Mouse (Mus musculus) urinary bladder, postnatal 14 days (tissue): ENCODE measurements around the gene Col6a6.
A peak's percentile ranks its signal among the peaks of the same experiment; 100 is the strongest.

Source experiments
- DNase-seq: peaks from one replicate; pipeline ENCODE4 v3.0.0; 2021; ENCODE audit warnings: low spot score

Col6a6 gene

DNA sequence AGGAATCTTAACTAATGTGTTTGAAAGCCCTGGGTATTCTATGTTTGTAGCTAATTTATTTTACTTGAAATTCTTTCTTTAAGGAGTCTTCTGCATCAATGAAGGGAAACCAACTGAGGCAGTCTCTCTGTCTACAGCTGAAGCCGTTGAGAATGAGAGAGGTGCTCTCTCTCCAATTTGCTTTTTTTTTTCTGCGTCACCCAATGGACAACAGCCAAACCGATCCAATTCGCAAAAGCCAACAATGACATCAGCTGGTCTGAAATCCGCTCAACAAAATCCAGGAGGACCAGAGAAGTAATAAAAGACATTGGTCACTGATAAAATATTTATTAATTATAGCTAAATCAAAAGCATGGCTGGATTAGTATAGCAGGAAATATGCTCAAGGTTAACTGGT, 26.5 kb downstream of the Col6a6 start:
- DNase-seq: peak; percentile 16

DNA sequence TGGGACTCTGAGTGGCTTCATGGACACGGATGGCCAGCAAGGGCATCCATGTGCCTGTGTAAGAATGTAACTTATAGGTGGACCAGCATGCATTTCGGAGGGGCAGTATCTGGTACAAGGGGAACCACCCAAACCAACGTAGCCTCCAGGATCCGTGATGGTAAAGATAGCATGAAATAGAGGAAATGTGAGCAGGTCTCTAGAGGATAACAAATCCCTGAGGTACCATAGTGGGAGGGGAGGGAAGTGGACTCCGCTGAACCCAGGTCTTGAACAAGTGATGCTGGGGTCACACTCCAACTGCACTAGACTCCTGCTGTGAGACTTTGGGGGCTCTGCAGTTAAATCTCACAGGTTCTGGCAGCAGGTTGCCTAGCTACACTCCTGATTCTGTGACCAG, 27.7 kb downstream of the Col6a6 start:
- DNase-seq: no peak

DNA sequence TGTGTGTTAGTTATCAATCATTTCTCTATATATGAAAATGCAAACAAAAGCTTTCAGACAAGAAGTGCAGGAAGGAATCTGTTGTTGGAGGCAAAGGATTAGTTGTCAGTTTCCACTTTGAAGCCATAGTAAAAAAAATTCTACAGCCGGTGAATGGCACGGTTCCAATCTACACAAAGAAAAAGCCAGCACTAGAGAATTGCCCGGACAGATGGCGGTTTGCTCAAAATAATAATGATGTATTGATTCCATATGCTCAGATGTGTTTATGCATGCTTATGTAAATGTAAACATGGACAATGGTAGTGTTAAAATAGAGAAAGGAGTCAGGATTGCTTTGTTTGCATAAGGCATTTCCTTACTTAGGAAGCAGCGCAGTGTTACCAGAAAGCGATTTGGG, 31.8 kb downstream of the Col6a6 start:
- DNase-seq: no peak

DNA sequence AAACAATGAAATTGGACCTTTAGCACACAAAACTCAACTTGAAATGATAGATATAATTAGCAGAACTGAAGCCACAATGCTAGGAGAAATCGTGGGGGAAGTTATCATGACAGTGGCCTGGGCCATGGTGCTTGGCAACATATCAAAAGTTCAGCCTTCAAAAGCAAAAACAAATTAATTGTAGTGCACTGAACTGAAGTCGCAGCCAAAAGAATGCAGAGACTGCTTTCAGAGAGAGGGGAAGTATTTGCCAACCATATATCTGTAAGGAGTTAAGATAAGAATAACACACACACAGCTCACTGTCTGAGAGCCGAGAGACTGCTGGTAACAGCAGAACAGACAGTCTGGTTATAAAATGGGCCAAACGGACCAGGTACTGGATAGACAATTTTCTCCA, 33.0 kb downstream of the Col6a6 start:
- no peak for DNase-seq

DNA sequence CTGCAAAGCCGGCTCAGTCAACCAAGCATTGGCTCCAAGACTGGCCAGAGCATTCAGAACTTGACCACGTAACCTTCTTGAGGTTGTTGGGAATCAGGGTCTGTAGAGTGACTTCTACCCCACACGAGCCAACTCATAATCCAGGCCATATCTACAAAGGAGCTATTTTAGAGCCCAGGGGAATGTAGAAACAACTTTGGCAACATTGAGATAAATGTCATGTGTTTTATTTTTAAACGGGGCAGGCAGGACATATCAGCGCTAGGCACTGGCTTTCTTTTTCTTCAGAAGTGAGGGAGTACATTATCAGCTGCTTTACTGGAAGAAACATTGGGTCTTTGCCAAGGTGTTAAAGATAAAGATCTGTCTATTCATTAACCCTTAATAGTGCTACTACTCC, 36.1 kb downstream of the Col6a6 start:
- DNase-seq: no peak

DNA sequence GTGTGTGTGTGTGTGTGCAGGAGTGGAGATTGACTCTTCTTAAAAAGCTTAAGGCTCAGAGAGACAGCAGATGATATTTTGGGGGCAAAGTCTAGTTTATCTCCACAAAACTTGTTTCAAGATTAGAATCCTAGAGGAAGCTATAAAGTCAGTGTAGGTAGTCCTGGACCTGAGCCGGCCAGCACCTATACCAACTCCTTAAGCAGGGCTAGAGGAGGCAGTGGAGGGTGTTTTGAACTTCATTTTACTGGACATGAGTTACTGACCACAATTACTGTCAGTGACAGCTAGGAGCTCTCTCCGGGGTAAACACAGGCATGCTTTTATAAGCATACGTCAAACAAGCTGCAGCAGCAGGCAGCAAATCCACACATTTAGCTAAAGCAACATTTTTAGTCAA, 39.8 kb downstream of the Col6a6 start:
- DNase-seq: no peak

DNA sequence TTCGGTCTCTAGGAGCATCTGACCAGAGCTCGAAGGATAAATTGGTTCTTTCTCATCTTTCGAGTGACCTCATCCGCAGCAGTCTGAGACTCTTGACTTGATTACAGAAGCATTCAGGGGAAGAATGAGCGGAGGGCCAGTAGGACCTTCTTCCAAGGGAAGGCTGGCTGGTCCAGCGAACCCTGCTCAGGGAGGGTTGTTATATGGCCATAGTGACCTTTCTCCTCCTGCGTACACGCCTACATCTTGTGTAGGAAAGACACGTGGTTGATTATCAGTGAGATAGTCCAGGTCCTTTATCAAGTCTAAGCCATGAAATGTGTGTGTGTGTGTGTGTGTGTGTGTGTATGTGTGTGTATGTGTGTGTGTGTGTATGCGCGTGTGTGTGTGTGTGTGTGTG, 40.2 kb downstream of the Col6a6 start:
- DNase-seq: no peak

DNA sequence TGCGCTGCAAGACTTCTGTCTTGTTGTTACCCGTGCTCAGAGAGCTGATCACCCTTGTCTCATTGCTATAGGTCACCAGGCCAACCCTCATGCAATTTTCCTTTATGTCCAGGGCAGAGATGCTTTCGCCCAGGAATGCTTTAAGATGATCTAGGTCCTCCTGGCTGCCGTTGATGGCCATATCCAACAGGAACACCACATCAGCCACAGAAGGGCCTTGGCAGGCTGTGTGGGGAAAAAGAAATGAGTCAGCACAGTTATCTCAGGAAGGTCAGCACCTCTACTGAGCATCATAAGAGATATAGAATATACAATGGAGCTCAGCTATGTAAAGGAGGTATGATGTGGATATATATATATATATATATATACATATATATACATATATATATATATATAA, 43.9 kb downstream of the Col6a6 start:
- no peak for DNase-seq

DNA sequence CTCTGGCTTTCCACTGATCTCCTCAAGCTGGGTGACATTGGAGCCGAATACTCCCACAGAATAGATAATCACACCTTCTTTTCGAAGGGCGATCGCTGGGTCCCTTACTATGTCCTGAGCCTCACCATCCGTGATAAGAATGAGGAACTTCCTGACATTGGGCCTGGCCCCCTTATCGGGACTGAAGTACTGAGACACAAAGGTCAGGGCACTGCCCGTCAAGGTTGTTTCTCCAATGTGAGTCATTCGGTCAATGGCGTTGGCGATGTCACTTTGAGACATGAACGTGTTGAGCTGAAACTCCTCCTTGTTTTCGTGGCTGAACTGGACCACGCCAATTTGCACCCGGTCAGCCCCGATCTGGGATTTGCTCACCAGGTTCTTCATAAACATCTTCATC, 47.3 kb downstream of the Col6a6 start:
- DNase-seq: no peak

DNA sequence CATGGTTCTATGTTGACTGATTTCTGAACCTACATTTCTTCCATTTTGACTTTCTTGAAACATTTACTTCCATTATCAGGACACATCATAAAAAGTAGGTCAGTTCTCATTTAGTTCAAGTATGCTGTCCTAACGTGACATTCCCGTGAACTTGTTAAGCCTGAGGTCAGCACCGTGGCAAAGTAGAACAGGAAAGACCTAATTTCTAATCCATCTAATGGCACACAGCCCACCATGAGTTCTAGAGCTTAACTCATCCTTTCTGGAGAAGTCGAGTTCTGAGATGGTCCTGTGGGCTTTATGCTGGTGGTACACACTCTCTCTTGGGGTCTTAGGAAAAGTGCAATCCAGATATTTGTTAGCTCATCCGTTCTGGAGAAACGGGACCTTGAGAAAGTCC, 49.2 kb downstream of the Col6a6 start:
- no peak for DNase-seq

DNA sequence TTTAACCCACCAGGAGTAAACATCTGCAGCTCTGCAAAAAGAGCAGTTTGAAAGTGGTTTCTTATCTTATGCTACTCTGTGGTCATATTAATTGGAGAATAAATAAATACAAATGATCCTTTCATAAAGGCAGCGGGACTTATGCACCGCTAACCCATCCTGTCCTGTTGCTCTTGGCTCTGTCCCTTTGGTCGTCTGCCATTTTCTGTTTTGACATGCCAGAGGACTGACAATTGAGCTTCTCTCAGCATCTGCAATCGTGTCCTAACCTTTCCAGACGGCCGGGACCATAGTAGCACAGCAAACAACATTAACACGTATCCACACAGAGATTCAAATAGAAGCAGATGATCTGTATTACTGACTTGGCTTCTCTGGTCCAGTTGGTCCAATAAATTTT, 53.1 kb downstream of the Col6a6 start:
- DNase-seq: peak; percentile 55

DNA sequence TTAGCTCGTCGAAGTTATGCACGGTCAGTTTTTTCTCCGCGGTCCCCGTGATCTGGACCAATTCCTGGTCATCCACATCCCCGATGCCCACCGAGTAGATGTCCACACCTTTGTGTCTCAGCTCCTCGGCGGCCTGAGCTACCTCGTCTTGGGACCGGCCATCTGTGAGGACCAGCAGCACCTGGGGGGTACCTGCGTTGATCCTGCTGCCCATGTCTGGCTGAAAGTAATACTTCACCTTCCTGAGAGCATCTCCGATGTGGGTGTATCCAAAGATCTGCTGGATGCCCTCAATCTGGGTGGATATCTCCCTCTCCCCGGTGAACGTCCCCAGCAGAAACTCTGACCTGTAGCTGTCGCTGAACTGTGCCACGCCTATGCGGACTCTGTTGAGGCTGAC, 53.6 kb downstream of the Col6a6 start:
- DNase-seq: no peak

DNA sequence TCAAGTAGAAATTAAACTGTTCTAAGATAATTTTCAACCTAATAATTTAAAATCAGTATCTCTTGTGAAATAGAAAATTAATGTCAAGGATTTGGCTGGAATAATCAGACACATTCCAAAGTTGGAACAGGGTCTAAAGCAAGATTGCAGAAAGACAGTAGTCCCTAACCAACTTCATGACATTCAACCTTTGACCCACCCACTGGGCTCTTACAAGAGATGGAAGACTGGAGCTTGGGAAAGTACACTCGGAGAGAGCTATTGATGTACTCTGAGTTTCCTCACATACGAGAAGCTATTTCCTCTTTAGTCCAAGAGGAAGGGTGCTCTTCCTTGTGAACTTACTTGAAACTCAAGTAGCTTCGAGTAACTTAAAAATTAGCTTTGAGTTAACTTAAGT, 56.6 kb downstream of the Col6a6 start:
- DNase-seq: no peak

DNA sequence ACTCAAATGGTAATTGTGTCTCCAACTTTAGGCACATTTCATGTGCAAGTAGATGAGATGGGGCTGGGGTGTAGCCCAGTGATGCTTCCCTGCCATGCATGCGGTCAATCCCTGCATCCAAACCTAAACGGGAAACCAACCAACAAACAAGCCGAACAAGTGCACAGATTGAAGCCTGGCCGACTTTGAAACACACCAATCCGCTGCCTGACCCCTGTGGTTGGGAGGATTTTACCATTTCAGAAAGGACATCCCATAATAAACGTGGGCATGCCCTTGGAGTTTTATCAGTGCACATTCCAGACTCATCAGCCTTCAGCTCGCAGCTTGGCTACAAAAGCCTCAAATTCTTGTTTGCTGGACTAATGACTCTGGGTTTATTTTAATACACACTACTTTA, 57.3 kb downstream of the Col6a6 start:
- no peak for DNase-seq

DNA sequence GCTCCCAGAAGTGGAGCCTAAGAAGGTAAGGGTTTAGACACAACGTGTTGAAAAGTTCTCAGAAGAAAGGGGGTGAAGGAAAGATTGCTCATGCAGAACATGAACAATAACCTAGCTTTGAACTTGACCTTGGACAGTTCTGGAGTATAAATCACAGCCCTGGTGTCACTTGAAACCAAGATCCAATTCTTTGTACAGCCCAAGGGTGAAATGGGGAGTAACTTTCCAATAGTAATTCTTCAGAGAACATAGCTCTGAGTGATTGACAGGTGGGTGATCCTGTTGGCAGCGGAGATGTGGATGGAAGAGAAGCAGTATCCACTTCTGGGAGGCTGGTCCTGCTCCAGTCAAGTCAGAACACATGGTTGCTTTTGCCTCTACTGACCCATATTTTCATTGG, 62.1 kb downstream of the Col6a6 start:
- no peak for DNase-seq

DNA sequence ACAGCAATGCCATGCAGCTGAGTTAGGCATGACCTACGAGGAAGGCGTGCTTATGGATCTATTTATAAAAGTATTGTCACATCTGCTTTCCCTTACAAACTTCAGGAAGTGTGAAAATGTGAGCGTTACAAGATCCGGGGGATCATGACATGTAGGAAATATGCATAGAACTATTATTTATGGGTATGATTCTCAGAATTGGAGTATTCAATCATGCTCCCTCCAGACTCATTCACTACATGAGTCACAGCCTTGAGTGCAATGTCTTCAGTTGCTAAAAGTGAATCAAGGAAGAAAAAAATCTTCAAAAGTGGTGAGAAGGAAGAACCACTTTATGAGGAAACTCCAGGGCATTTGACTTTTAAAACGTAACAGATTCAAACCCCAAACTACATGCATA, 63.3 kb downstream of the Col6a6 start:
- no peak for DNase-seq

DNA sequence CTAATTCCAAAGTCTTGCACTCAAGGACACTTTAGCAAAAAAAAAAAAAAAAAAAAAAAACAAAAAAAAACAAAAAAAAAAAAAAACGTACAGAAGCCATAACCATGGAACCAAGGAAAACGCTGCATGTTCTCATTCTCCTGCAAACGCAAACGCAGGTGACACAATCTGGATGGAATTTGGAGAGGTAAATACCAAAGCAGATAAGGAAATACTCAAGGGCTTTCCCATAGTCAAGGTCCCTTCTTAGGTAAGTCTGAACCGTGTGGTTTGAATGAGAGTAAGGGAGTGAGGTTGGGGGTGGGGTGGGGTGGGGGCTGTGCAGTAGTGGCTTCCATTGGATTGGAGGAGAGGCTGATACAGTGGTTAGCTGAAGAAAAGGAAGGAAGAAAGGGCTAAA, 63.8 kb downstream of the Col6a6 start:
- DNase-seq: no peak

DNA sequence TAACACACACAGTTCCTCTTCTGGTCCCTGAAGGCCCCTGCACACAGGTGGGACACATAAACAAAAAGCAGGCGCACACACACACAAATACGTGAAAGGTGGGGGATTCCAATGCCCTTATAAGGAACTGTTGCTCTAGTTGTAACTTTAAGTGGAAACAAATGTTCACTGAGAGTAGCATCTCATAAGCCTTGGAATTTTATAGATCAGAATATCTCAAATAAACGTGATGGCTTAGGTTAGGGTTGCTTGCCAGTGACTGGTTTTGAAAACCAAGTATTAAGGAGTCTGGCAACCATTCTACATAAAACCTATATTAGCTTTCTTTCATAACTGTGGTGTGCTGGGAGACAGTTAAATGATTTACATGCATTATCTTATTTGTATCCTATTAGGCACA, 64.3 kb downstream of the Col6a6 start:
- no peak for DNase-seq

DNA sequence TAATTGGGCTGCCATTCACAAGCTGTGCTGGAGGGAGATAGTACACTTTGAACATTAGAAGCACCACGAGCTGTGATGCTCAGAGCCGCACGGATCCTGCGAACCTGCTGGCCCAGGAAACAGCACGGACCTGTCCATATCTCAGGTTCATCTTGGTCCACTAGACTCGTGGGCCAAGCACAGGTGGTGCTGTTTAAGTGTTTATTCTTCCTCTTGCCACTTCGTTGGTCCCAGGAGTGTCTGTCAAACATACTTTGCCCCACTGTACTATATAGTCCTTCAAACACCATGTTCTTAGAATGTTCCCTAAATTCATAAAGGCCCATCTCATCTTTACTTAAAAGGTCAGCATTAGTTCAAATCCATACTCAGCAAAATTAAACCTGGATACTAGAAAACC, 65.7 kb downstream of the Col6a6 start:
- DNase-seq: no peak

DNA sequence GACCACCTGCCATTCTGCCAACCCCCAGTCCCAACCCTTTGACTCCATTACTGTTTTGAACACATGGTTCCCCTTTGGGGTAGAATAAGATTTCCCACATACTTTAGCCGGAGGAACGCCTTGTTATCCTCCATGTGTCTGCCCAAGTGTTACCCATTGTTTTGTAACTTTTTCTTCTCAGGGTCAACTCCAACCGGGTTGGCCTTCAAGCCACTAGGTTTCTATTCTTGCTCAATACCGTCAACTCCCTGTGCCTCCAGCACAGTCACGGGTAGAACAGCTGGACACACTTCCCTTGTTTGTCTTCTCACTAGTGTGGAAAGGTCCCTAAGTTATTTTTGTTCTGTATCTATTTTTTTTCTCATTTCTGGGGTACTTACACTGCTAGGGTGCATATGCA, 69.1 kb downstream of the Col6a6 start:
- no peak for DNase-seq

DNA sequence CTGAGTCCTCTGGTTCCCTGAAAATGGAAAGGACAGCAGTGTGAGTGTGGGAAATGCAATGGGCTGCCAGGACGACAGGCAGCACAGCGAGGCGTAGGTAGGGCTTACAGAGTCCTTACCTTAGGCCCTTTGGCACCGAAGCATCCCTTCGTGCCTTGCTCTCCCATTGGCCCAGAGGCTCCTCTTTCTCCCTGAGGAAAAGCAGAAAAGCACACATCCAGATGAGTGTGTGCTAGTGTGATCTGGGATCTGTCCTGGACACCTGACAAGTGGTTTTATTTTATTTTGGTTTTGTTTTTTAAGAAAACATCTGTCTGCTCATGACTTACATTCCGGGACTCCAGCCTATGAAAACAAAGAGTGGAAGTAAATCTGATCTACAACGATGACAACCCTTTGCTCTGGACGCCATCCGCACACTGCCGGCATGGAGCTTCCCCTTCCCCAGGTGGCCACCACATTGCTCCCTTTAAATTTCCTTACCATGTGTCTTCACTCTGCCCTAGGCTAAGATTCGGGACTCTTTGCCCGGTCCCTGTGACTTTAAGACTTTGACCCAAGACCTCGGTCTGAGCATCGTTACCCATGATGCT, 69.7 kb downstream of the Col6a6 start:
- no peak for DNase-seq

DNA sequence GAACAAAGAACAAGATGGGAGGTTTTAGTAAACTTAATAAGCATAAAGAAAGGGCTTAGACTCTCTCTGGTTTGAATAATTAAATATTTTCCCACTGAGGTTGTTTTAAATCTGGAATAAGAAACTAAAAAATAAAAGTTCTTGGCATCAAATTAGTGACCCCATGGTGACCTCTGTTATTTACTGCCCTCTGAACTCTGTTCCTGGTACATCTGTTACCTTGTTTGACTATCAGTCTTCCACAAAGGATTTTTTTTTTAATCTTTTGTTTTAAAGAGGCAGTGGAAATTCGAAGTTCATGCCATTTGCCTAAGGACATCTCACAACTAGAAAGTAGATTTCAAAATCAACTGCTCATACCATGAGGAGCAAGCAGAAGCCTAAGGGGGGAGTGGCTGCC, 73.7 kb downstream of the Col6a6 start:
- no peak for DNase-seq

DNA sequence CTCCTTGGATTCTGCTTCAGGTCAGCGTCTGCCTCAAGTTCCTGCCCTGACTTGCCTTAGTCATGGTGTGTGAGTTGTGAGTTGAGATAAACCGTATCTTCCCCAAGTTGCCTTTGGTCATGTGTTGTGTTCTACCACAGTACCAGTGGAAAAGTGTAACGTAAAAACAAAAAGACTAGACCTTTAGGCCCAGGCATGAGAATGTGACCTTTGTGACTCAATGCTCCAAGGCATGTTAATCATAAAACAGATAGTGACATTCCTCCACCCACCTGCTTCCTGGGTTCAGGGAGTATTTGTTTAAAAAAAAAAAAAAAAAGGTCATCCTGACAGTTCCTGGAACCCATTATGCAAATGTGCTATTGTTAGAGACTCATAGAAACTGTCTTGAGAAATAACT, 82.1 kb downstream of the Col6a6 start:
- no peak for DNase-seq

DNA sequence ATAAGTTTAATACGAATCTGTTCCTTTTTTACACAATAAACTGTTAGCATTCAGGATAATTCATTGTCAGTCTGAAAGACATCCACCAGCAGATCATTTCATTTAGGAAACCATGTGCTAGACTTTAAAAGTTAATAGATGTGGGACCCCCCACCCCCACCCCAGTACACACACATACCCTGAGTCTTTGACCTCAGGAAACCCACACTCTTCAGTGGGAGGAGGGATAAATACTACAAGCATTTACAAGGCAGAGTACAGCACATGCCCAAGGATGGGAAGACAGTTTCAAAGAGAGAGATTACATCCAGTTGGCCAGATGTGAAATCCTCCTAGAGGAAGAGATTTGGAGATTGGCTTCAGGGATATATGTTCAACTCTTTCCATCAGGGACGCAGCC, 87.5 kb downstream of the Col6a6 start:
- no peak for DNase-seq

DNA sequence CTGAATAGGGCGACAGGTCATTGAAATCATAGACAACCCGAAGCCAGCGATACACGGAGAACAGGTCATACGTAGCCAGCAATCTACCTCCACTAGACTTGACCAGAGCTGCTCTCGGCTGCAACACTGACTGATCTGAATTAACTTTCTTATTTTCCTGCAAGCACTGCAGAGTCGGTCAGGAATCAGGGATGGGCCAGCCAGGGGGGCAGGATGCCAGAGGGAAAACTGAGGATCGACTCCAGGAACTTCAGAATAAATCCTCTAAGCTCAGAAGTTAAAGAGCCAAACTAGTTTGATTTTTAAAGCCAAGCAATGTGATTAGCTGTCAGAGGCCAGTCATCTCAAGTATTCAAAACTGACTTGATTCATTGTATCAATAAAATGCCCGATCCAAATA, 88.5 kb downstream of the Col6a6 start:
- no peak for DNase-seq
